Mouse (Mus musculus) MEL (cell line): Measurements from ENCODE around the gene Bglap2. TPM values are rescaled to one million over a fixed set of nuclear protein-coding genes. Genes with fewer than 3 reads are reported as not detected.
A peak's percentile ranks its signal among the peaks of the same experiment; 100 is the strongest.

Source experiments
- DNase-seq: peaks from one replicate; pipeline ENCODE4 v3.0.0; 2011; ENCODE audit warnings: low read depth, low spot score
- H3K27ac ChIP-seq: 2 replicates; pipeline ENCODE4 v1.5.1; 2012; ENCODE audit warnings: low read depth, mild to moderate bottlenecking, control low read depth, low read length, moderate library complexity; ENCODE audit not compliant: control insufficient read depth
- H3K27me3 ChIP-seq, 2 experiments: fragments of 150-350 bp in 1 of 2; sonication (generic) in 1 of 2; 2 replicates each; pipeline ENCODE4 v1.6.1; 2012; ENCODE audit warnings: low read length in 2 of 2, mild to moderate bottlenecking in 2 of 2, improper control_type of control experiment in 1 of 2, moderate library complexity in 1 of 2; ENCODE audit not compliant: insufficient read depth in 2 of 2, control insufficient read depth in 1 of 2
- H3K36me3 ChIP-seq, 2 experiments: 2 replicates each; pipeline ENCODE4 v1.6.1; 2012 to 2014; ENCODE audit warnings: low read length in 2 of 2, improper control_type of control experiment in 1 of 2, inconsistent platforms in 1 of 2, mild to moderate bottlenecking in 1 of 2; ENCODE audit not compliant: insufficient read depth in 2 of 2, control insufficient read depth in 1 of 2
- H3K4me1 ChIP-seq, 2 experiments: fragments of 150-350 bp in 1 of 2; sonication (generic) in 1 of 2; 2 replicates each; pipeline ENCODE4 v1.6.1; 2012; ENCODE audit warnings: low read length in 2 of 2, improper control_type of control experiment in 1 of 2, mild to moderate bottlenecking in 1 of 2; ENCODE audit not compliant: insufficient read depth in 2 of 2, control insufficient read depth in 1 of 2
- H3K4me3 ChIP-seq, 2 experiments: fragments of 150-350 bp in 1 of 2; sonication (generic) in 1 of 2; 2 replicates each; pipeline ENCODE4 v1.5.1; 2012; ENCODE audit warnings: low read depth in 2 of 2, low read length in 2 of 2, mild to moderate bottlenecking in 2 of 2, moderate library complexity in 2 of 2, control low read depth in 1 of 2, improper control_type of control experiment in 1 of 2; ENCODE audit not compliant: control insufficient read depth in 1 of 2, insufficient read depth in 1 of 2
- H3K79me2 ChIP-seq: 2 replicates; pipeline ENCODE4 v1.6.1; 2012; ENCODE audit warnings: mild to moderate bottlenecking, low read length, moderate library complexity; ENCODE audit not compliant: control insufficient read depth, poor library complexity, insufficient read depth
- H3K9ac ChIP-seq: 2 replicates; pipeline ENCODE4 v1.6.1; 2012; ENCODE audit warnings: low read depth, mild to moderate bottlenecking, control low read depth, low read length, moderate library complexity; ENCODE audit not compliant: control insufficient read depth, poor library complexity, severe bottlenecking
- H3K9me3 ChIP-seq: fragments of 150-350 bp; sonication (generic); replicated peaks from 2 replicates; pipeline ENCODE4 v1.6.1; 2012; ENCODE audit warnings: mild to moderate bottlenecking, low read length, improper control_type of control experiment, moderate library complexity; ENCODE audit not compliant: insufficient read depth
- CHD1 ChIP-seq: IDR thresholded peaks from 2 replicates; pipeline ENCODE4 v1.6.1; 2012; ENCODE audit warnings: low read depth, mild to moderate bottlenecking, inconsistent platforms, low read length, improper control_type of control experiment
- CHD2 ChIP-seq: IDR thresholded peaks from 2 replicates; pipeline ENCODE4 v1.6.1; 2011; ENCODE audit warnings: low read length, improper control_type of control experiment
- GABPA ChIP-seq: IDR thresholded peaks from 2 replicates; pipeline ENCODE4 v1.6.1; 2012; ENCODE audit warnings: low read depth, mild to moderate bottlenecking, inconsistent platforms, low read length, improper control_type of control experiment, moderate library complexity
- GATA1 ChIP-seq: IDR thresholded peaks from 2 replicates; pipeline ENCODE4 v1.6.1; 2011; ENCODE audit warnings: low read depth, low read length, improper control_type of control experiment
- JUND ChIP-seq: IDR thresholded peaks from 2 replicates; pipeline ENCODE4 v1.6.1; 2011; ENCODE audit warnings: low read depth, mild to moderate bottlenecking, improper control_type of control experiment, low read length
- KAT2A ChIP-seq: conservative IDR thresholded peaks from 2 replicates; pipeline ENCODE4 v1.6.1; 2012; ENCODE audit warnings: low read depth, low read length, improper control_type of control experiment, inconsistent platforms
- MAFK ChIP-seq: IDR thresholded peaks from 2 replicates; pipeline ENCODE4 v1.6.1; 2011; ENCODE audit warnings: low read depth, mild to moderate bottlenecking, low read length, improper control_type of control experiment, borderline replicate concordance
- MAZ ChIP-seq: IDR thresholded peaks from 2 replicates; pipeline ENCODE4 v1.6.1; 2012; ENCODE audit warnings: low read depth, mild to moderate bottlenecking, inconsistent platforms, low read length, improper control_type of control experiment
- MEF2A ChIP-seq: IDR thresholded peaks from 2 replicates; pipeline ENCODE4 v1.6.1; 2014; ENCODE audit warnings: low read depth, mild to moderate bottlenecking, inconsistent platforms, low read length, improper control_type of control experiment; ENCODE audit not compliant: poor library complexity, insufficient replicate concordance, severe bottlenecking; ENCODE audit errors: extremely low read depth
- NELFE ChIP-seq: IDR thresholded peaks from 2 replicates; pipeline ENCODE4 v1.6.1; 2011; ENCODE audit warnings: low read depth, low read length, improper control_type of control experiment
- SMC3 ChIP-seq: IDR thresholded peaks from 2 replicates; pipeline ENCODE4 v1.6.1; 2011; ENCODE audit warnings: low read depth, low read length, improper control_type of control experiment
- TAL1 ChIP-seq: IDR thresholded peaks from 2 replicates; pipeline ENCODE4 v1.6.1; 2012; ENCODE audit warnings: mild to moderate bottlenecking, inconsistent platforms, low read length, moderate library complexity, mixed read lengths
- UBTF ChIP-seq: IDR thresholded peaks from 2 replicates; pipeline ENCODE4 v1.6.1; 2012; ENCODE audit warnings: low read depth, mild to moderate bottlenecking, inconsistent platforms, low read length, improper control_type of control experiment, moderate library complexity, borderline replicate concordance; ENCODE audit not compliant: insufficient read depth
- USF2 ChIP-seq, 2 experiments: IDR thresholded peaks; 2 replicates each; pipeline ENCODE4 v1.6.1; 2011 to 2012; ENCODE audit warnings: improper control_type of control experiment in 2 of 2, low read length in 2 of 2, borderline replicate concordance in 1 of 2, inconsistent platforms in 1 of 2, low read depth in 1 of 2, mild to moderate bottlenecking in 1 of 2; ENCODE audit not compliant: insufficient read depth in 1 of 2
- ZC3H11A ChIP-seq: IDR thresholded peaks from 2 replicates; pipeline ENCODE4 v1.6.1; 2012; ENCODE audit warnings: low read depth, mild to moderate bottlenecking, inconsistent platforms, low read length, improper control_type of control experiment
- ZNF384 ChIP-seq: IDR thresholded peaks from 2 replicates; pipeline ENCODE4 v1.6.1; 2012; ENCODE audit warnings: low read depth, mild to moderate bottlenecking, inconsistent platforms, low read length, improper control_type of control experiment
- polyA plus RNA-seq, 2 experiments: library from polyadenylated mRNA; stranded (reverse) in 1 of 2; unstranded in 1 of 2; fragments of >175 nt in 1 of 2; fragments of >200 nt in 1 of 2; gene quantifications; 2 replicates each; pipeline versions ENCODE4 v1.2.1 to v1.2.4; 2012; ENCODE audit warnings: low replicate concordance in 2 of 2, low read depth in 1 of 2; ENCODE audit not compliant: insufficient read length in 2 of 2, insufficient read depth in 1 of 2, missing spikeins in 1 of 2
- total RNA-seq: library from RNA; depleted of rRNA; stranded (reverse); fragments of 300-350 nt; gene quantifications from 2 replicates; pipeline ENCODE4 v1.2.3, GENCODE M21; 2012

Bglap2 gene
- total and polyA plus RNA-seq, 3 experiments = not detected

GRCm38 (mm10) chr3:88352907-88353306 lies 25.6 kb downstream of the Bglap2 start:
- Histone ChIP-seq H3K9me3 (no peaks in the 10 kb centered on the region), H3K9ac (no peak overlapping the region), H3K27ac (no peak overlapping the region), H3K4me1 (no peaks in the 10 kb centered on the region), H3K27me3 (no peaks in the 10 kb centered on the region), H3K36me3 (peaks cover 0 to 33% of the 10 kb centered on the region in 2 experiments; a peak in 2 of 4 replicates), H3K4me3 (no peak overlapping the region), H3K79me2 (no peaks in the 10 kb centered on the region)
- DNase-seq = no peak
- no peak for TF ChIP-seq CHD2
- no peak for TF ChIP-seq TAL1
- no peak for TF ChIP-seq JUND
- TF ChIP-seq KAT2A = no peak
- TF ChIP-seq UBTF = no peak
- TF ChIP-seq USF2 (IDR thresholded peaks at IDR 0.05; ENCODE audit: borderline replicate concordance in 1 of 2, insufficient read depth in 1 of 2, low read depth in 1 of 2, low read length in 2 of 2) = no peak
- TF ChIP-seq CHD1 = no peak
- TF ChIP-seq GATA1 = no peak
- no peak for TF ChIP-seq ZNF384

- Histone ChIP-seq H3K79me2 (no peaks in the 10 kb centered on the region), H3K36me3 (peaks cover 0 to 37% of the 10 kb centered on the region in 2 experiments; a peak in 2 of 4 replicates), H3K4me3 (no peak overlapping the region), H3K27me3 (no peaks in the 10 kb centered on the region), H3K27ac (no peak overlapping the region), H3K9me3 (no peaks in the 10 kb centered on the region), H3K4me1 (no peaks in the 10 kb centered on the region), H3K9ac (no peak overlapping the region)
- no peak for DNase-seq
- TF ChIP-seq CHD1 (no peak), NELFE (no peak), SMC3 (no peak), ZC3H11A (no peak), ZNF384 (no peak), GABPA (no peak)
These were observed 27.8 kb downstream of the Bglap2 start for GRCm38 (mm10) chr3:88350732-88351131.

DNA sequence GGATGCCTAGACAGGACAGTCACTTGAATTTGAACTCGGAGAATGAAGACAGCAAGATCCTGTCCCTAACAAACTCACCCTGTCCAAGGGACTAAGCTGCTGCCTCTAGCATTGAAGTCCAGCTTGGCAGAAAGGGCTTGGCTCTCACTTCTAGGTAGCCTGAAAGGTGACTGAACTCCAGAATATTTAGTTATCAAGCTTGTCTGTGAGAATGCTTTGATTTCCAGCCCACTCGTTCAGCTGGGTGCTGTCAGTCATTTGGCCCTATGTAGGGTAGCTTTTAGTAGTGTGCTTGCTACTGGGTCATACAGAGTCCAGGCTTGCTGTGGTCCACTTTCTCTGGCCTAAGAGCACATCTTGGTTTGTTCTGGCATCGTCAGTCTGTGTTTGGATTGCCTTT lies 39.5 kb downstream of the Bglap2 start:
- Histone ChIP-seq H3K36me3 (peaks cover 11 to 29% of the 10 kb centered on the region in 2 experiments), H3K9me3 (no peaks in the 10 kb centered on the region)

More for the DNA sequence above, 39.5 kb downstream of the Bglap2 start:
- TF ChIP-seq MAFK (no peak), MAZ (no peak), MEF2A (no peak)
- H3K4me1 ChIP-seq = peaks cover 3 to 27% of the 10 kb centered on the region in 2 experiments; a peak in 3 of 4 replicates
- H3K27ac ChIP-seq = 0 out of 2 replicates have a peak overlapping the region, but pooled peaks have one; percentile 5
- no peaks in the 10 kb centered on the region for H3K27me3 ChIP-seq
- no peak for DNase-seq
- H3K9ac ChIP-seq = no peak overlapping the region
- no peak overlapping the region for H3K4me3 ChIP-seq
- peaks cover 33% of the 10 kb centered on the region for H3K79me2 ChIP-seq
